Mouse (Mus musculus): ENCODE results near the gene Pde6g. TPM values are rescaled to one million over a fixed set of nuclear protein-coding genes. Genes with fewer than 3 reads are reported as not detected.
A peak's percentile ranks its signal among the peaks of the same experiment; 100 is the strongest.

Gene Pde6g
- polyA plus RNA-seq, 1 experiment from 2014 or later, result 0.59 TPM

DNA sequence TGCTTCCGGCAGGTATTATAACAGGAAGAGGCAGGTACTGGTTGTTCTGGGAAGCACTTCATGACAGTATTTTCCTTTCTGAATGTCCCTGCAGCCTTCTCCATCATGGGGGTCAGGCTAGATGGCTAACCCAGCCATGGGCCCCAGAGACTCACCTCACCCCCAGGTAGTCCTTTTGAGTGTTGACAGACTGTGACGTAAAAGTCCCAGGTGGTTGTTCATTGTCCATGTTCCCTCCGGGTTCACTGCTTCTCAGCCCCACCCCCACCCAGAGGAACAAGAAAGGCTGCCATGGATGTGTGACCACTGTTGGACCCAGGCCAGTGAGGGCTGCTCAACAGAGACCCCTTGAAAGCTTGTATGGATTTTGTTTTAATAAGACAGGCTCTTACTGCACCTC is 40.1 kb upstream of the Pde6g start:
- peak overlapping the region; percentile 89; the same call in 1 of the 2 replicates for H3K4me3 ChIP-seq (ENCODE audit: low read depth, low read length)

DNA sequence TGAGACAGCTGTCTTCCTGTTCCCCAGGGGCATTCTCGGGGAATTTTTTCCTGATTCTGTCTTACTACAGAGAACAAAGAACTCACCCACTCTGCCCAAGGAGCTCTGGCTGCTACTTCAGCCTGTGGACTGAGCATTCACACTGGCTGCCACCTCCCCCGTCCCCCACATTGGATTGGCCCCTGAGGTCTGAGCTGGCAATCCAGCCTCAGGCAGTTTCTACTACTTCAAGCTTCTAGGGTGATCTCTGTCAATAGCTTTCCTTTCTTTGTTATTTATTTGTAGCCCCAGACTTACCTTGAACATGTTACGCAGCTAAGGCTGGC is 39.5 kb upstream of the Pde6g start:
- 25% methylated on average over 3 of the region's 3 CpGs for WGBS
- no peaks in the 10 kb centered on the region for H3K9me3 ChIP-seq (ENCODE audit: control insufficient read depth, low read length)
- H3K4me3 ChIP-seq (ENCODE audit: low read depth, low read length), result peak overlapping the region; percentile 89
- ATAC-seq (ENCODE audit: low read depth), result no peak
- H3K4me1 ChIP-seq (ENCODE audit: control insufficient read depth, insufficient read depth, low read length), result peaks cover 25% of the 10 kb centered on the region
- H3K36me3 ChIP-seq (ENCODE audit: control insufficient read depth, insufficient read depth, low read length), result peaks cover 35% of the 10 kb centered on the region
- peak overlapping the region; percentile 81; the same call in 1 of the 2 replicates for H3K9ac ChIP-seq (replicated peaks; ENCODE audit: low read depth, low read length)
- H3K27ac ChIP-seq (ENCODE audit: low read depth, low read length), result peak overlapping the region; percentile 36; the same call in 1 of the 2 replicates
- H3K4me2 ChIP-seq (ENCODE audit: low read depth, low read length), result peak overlapping the region; percentile 95
- no peaks in the 10 kb centered on the region for H3K27me3 ChIP-seq (ENCODE audit: control insufficient read depth, insufficient read depth, low read length)

More for the DNA sequence above, 40.1 kb upstream of the Pde6g start:
- Histone ChIP-seq H3K4me2 (ENCODE audit: low read depth, low read length) (peak overlapping the region; percentile 95), H3K36me3 (ENCODE audit: control insufficient read depth, insufficient read depth, low read length) (peaks cover 30% of the 10 kb centered on the region), H3K27me3 (ENCODE audit: control insufficient read depth, insufficient read depth, low read length) (no peaks in the 10 kb centered on the region), H3K9ac (replicated peaks; ENCODE audit: low read depth, low read length) (peak overlapping the region; percentile 81; the same call in 1 of the 2 replicates), H3K9me3 (ENCODE audit: control insufficient read depth, low read length) (no peaks in the 10 kb centered on the region), H3K4me1 (ENCODE audit: control insufficient read depth, insufficient read depth, low read length) (peaks cover 25% of the 10 kb centered on the region), H3K27ac (ENCODE audit: low read depth, low read length) (peak overlapping the region; percentile 36; the same call in 1 of the 2 replicates)
- WGBS, result 55% methylated on average over 3 of the region's 3 CpGs
- no peak for ATAC-seq (ENCODE audit: low read depth)

DNA sequence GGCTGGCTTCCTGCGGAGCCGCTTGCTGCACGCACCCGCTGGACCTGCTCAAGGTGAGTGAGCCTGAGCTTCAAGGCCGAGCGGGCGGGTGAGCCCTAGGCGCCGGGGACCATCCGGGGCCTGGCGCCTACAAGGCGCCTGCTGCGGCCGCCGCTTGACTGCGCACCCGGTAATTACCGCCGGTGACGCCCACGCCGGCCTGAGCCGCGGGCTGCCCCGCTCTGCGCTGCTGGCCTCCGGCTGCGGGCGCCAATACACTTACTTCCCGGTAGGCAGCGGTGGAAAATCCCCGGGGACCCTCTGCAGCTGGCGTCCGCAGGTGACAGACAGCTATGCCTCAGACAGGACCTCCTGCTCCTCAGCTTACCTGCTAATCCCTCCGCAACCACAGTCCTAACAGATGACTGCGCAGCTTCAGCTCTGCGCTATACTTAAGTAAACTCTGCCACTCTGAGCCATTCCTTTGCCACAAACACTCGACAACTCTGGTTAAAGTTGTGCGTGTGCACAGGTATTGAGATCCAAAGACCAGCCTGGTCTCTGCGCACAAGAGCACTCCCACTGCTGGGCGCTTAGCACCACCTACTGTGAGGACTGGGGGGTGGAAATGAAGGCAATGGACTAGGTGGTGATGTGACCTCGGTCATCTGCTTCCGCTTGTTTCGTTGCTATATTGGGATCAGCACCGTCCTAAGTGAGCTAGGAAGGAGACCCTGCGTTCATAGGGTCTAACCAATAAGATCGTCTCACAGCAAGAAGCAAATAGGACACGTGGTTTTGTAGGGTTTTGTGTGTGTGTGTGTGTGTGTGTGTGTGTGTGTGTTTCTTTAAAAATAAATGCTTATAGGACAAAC is 39.0 kb upstream of the Pde6g start:
- Histone ChIP-seq H3K9ac (replicated peaks; ENCODE audit: low read depth, low read length) (peak overlapping the region; percentile 81), H3K9me3 (ENCODE audit: control insufficient read depth, low read length) (no peaks in the 10 kb centered on the region), H3K27me3 (ENCODE audit: control insufficient read depth, insufficient read depth, low read length) (no peaks in the 10 kb centered on the region), H3K4me1 (ENCODE audit: control insufficient read depth, insufficient read depth, low read length) (peaks cover 25% of the 10 kb centered on the region), H3K4me2 (ENCODE audit: low read depth, low read length) (peak overlapping the region; percentile 95), H3K36me3 (ENCODE audit: control insufficient read depth, insufficient read depth, low read length) (peaks cover 41% of the 10 kb centered on the region), H3K4me3 (ENCODE audit: low read depth, low read length) (peak overlapping the region; percentile 89), H3K27ac (ENCODE audit: low read depth, low read length) (peak overlapping the region; percentile 60)
- peak; percentile 52 for ATAC-seq (ENCODE audit: low read depth)
- under 1% methylated on average over 46 of the region's 48 CpGs for WGBS

DNA sequence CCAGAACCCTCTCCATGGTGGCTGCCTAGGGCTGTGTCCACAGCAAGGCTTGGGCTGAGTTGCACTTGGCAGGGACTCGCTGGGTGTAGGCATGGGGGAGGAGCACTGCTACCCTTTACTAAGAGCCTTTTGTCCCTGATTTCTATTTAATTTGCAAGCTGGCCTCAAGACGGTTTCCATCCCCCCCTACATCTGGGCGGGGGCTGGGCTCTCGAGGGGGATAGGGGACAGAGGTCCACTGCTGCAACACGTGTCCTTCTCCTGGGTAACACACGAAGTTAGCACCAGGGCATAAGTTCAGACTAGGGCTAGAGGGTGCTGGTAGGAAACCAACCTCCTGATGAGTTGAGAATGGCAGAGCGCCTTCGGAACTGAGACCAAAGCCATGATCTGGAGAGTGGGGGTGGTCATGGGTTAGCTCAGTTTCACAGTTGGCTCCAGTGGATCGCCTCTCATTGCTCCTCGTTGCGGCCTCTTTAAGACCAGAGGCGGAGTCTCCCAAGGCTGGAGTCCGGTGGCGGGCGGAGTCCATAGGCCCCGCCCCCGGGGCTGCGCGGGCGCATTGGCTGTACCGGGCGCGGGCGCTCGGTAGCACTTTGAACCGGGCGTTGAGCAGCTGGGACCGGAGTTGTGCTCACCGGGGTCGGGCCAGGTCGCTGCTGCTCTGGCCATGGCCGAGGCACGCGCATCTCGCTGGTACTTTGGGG is 38.2 kb upstream of the Pde6g start, which contains the start of gene Slc25a10:
Slc25a10 (plus strand) TSS at position 524 of the 707 bp plus-strand sequence.
- Histone ChIP-seq H3K9ac (replicated peaks; ENCODE audit: low read depth, low read length) (peak within 1 kb of the TSS; percentile 81), H3K9me3 (ENCODE audit: control insufficient read depth, low read length) (no peaks in the 10 kb centered on the region), H3K4me2 (ENCODE audit: low read depth, low read length) (peak within 1 kb of the TSS; percentile 95), H3K4me1 (ENCODE audit: control insufficient read depth, insufficient read depth, low read length) (peaks cover 25% of the 10 kb centered on the region), H3K27me3 (ENCODE audit: control insufficient read depth, insufficient read depth, low read length) (no peaks in the 10 kb centered on the region), H3K36me3 (ENCODE audit: control insufficient read depth, insufficient read depth, low read length) (peaks cover 45% of the 10 kb centered on the region), H3K27ac (ENCODE audit: low read depth, low read length) (peak within 1 kb of the TSS; percentile 60), H3K4me3 (ENCODE audit: low read depth, low read length) (peak within 1 kb of the TSS; percentile 89)
- peak; percentile 84 for ATAC-seq (ENCODE audit: low read depth)
- WGBS, result 0% methylated on average over 35 of the region's 35 CpGs

DNA sequence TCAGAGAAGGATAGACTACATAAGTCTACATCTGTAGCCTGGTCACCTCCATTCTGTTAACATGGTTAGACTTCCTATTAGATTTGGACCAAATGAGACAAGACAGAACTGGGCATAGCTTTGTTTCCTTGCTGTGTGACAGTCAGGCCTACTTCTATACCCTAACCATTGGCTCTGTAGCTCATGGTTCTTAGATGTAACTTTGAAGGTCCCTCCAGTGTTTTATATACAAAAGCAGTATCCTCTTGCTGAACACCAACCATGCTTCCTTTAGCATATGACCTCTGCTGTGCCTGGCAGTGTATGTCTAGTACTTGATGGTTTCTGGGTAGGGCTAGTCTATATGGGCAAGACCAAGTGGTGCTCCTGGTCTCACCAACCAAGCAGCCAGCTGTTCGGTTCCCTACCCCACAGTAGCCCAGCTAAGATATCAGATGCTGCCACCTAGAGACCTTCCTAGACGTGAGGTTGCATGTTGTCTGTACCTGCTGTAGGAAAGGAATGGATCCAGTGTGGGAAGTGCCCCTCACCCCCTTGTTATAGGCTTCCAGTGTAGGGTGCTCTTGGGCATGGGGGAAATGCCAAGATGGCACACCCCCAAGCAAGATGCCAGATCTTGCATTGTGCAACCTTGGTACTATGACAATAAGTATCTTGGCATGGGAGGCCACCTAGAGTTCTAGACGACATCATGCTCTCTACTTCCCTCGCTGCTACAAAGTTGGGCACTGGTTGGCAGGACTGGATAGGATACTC is 37.2 kb upstream of the Pde6g start:
- Histone ChIP-seq H3K27me3 (ENCODE audit: control insufficient read depth, insufficient read depth, low read length) (no peaks in the 10 kb centered on the region), H3K9me3 (ENCODE audit: control insufficient read depth, low read length) (no peaks in the 10 kb centered on the region), H3K4me1 (ENCODE audit: control insufficient read depth, insufficient read depth, low read length) (peaks cover 29% of the 10 kb centered on the region), H3K9ac (replicated peaks; ENCODE audit: low read depth, low read length) (no peak overlapping the region), H3K4me2 (ENCODE audit: low read depth, low read length) (peak overlapping the region; percentile 95; the same call in 1 of the 2 replicates), H3K36me3 (ENCODE audit: control insufficient read depth, insufficient read depth, low read length) (peaks cover 38% of the 10 kb centered on the region), H3K27ac (ENCODE audit: low read depth, low read length) (no peak overlapping the region), H3K4me3 (ENCODE audit: low read depth, low read length) (no peak overlapping the region)
- ATAC-seq (ENCODE audit: low read depth), result no peak
- WGBS, result 42% methylated on average over 4 of the region's 4 CpGs

DNA sequence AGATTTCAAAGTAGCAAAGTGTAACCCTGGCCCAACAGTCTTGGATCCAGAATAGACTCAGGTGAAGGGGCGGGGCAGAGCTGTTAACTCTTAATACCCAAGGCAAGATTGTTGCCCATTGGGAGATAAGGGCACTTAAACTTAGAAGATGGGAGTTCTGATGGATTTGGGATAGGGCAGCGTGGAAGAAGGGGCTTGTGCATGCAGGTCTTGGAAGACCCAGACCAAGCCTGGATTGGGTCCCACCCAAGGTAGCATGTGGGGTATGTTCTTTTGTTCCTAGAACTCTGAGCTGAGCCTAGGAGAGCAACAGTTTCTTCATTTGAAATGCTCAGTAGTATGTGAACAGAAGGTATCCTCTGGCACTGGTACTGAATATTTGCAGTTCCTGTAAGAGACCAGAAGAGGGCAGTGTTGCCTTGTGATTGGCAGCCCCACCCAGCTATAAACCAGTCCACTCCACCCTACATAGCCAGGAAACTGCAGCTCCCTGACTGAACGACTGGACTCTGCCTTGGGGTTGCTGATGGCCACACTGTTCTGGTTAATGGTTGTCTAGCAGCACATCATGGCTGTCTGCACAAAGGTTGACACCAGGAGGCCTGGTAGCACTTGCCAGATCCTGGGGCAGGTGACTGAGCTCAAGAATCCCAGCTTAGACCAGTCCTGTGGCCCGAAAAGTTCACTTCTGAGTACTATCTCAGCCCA is 35.9 kb upstream of the Pde6g start:
- no peak overlapping the region for H3K27ac ChIP-seq (ENCODE audit: low read depth, low read length)
- no peak; the same call in 1 of the 2 replicates for ATAC-seq (ENCODE audit: low read depth)
- 68% methylated on average over 4 of the region's 4 CpGs for WGBS

DNA sequence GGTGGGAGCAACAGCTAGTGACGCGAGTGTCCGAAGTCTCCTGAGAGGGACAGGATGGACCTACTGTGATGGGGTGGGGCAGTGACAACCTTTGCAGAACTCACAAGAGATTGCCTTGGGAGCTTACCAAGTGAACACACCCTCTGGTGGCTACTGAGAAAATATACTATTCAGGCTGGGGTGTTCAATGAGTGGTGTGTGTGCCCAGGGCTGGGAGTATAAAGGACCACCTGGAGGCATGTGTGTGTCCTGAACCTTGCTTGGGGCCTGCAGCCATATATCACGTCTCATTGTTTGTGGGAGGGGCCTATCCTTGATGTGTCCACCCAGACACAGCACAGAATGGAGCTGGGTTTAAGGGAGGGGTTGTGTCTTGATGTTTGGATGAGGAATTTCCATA is 35.2 kb upstream of the Pde6g start:
- ATAC-seq (ENCODE audit: low read depth), result no peak

More for the DNA sequence above, 35.9 kb upstream of the Pde6g start:
- Histone ChIP-seq H3K4me3 (ENCODE audit: low read depth, low read length) (no peak overlapping the region), H3K27me3 (ENCODE audit: control insufficient read depth, insufficient read depth, low read length) (no peaks in the 10 kb centered on the region), H3K9ac (replicated peaks; ENCODE audit: low read depth, low read length) (no peak overlapping the region), H3K4me1 (ENCODE audit: control insufficient read depth, insufficient read depth, low read length) (peaks cover 34% of the 10 kb centered on the region), H3K4me2 (ENCODE audit: low read depth, low read length) (no peak overlapping the region), H3K9me3 (ENCODE audit: control insufficient read depth, low read length) (no peaks in the 10 kb centered on the region), H3K36me3 (ENCODE audit: control insufficient read depth, insufficient read depth, low read length) (peaks cover 28% of the 10 kb centered on the region)

DNA sequence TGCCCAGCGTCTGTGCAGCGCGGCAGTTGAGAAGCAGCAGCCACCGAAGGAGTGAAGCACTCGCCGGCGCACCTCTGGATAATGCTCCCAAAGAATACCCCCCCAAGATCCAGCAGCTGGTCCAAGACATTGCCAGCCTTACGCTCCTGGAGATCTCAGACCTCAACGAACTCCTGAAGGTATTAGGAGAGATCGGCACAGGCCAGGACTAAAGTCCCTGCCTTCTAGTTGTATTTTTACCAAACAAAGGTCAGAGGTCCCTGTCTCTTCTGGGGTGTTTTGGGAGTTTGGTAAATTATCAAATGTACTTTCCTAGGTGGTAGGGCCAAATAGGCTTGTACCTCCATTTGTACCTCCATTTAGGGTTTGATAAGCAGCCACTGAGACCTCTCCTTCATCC is 32.0 kb upstream of the Pde6g start:
- no peaks in the 10 kb centered on the region for H3K27me3 ChIP-seq (ENCODE audit: control insufficient read depth, insufficient read depth, low read length)
- H3K9me3 ChIP-seq (ENCODE audit: control insufficient read depth, low read length), result no peaks in the 10 kb centered on the region
- WGBS, result 13% methylated on average over 10 of the region's 10 CpGs
- peaks cover 11% of the 10 kb centered on the region for H3K4me1 ChIP-seq (ENCODE audit: control insufficient read depth, insufficient read depth, low read length)
- ATAC-seq (ENCODE audit: low read depth), result no peak
- H3K27ac ChIP-seq (ENCODE audit: low read depth, low read length), result no peak overlapping the region; the same call in 1 of the 2 replicates
- peaks cover 46% of the 10 kb centered on the region for H3K36me3 ChIP-seq (ENCODE audit: control insufficient read depth, insufficient read depth, low read length)
- H3K4me2 ChIP-seq (ENCODE audit: low read depth, low read length), result peak overlapping the region; percentile 94
- peak overlapping the region; percentile 94 for H3K4me3 ChIP-seq (ENCODE audit: low read depth, low read length)
- peak overlapping the region; percentile 81 for H3K9ac ChIP-seq (replicated peaks; ENCODE audit: low read depth, low read length)

More for the DNA sequence above, 35.2 kb upstream of the Pde6g start:
- Histone ChIP-seq H3K4me1 (ENCODE audit: control insufficient read depth, insufficient read depth, low read length) (peaks cover 33% of the 10 kb centered on the region), H3K27ac (ENCODE audit: low read depth, low read length) (no peak overlapping the region), H3K9me3 (ENCODE audit: control insufficient read depth, low read length) (no peaks in the 10 kb centered on the region), H3K27me3 (ENCODE audit: control insufficient read depth, insufficient read depth, low read length) (no peaks in the 10 kb centered on the region), H3K4me3 (ENCODE audit: low read depth, low read length) (no peak overlapping the region), H3K4me2 (ENCODE audit: low read depth, low read length) (no peak overlapping the region), H3K36me3 (ENCODE audit: control insufficient read depth, insufficient read depth, low read length) (peaks cover 28% of the 10 kb centered on the region), H3K9ac (replicated peaks; ENCODE audit: low read depth, low read length) (no peak overlapping the region)
- 81% methylated on average over 4 of the region's 4 CpGs for WGBS
